Mouse (Mus musculus) midbrain, embryonic 14.5 days (tissue): ENCODE data around the gene Rbm24. TPM values are rescaled to one million over a fixed set of nuclear protein-coding genes. Genes with fewer than 3 reads are reported as not detected.

Experiments
- ATAC-seq: fragments of 200-750 bp; cut with Nextera tagmentation; 2 replicates; pipeline ENCODE4 v1.8.0; 2017; ENCODE audit warnings: moderate number of reproducible peaks, moderate library complexity; ENCODE audit not compliant: low FRiP score, low TSS enrichment
- DNase-seq: peaks from one replicate; pipeline ENCODE4 v3.0.0-alpha.2; 2015
- H3K27ac ChIP-seq: fragments of 300-500 bp; sonication (generic); replicated peaks from 2 replicates; pipeline ENCODE4 v1.5.1; 2014; ENCODE audit warnings: mild to moderate bottlenecking, low read depth, low read length, moderate library complexity
- H3K27me3 ChIP-seq: fragments of 300-500 bp; sonication (generic); 2 replicates; pipeline ENCODE4 v1.6.1; 2014; ENCODE audit warnings: low read length, control low read depth, mixed read lengths; ENCODE audit not compliant: control insufficient read depth, insufficient read depth
- H3K36me3 ChIP-seq: fragments of 300-500 bp; sonication (generic); 2 replicates; pipeline ENCODE4 v1.6.1; 2014; ENCODE audit warnings: low read length, control low read depth; ENCODE audit not compliant: control insufficient read depth, insufficient read depth
- H3K4me1 ChIP-seq: fragments of 300-500 bp; sonication (generic); 2 replicates; pipeline ENCODE4 v1.6.1; 2014; ENCODE audit warnings: mild to moderate bottlenecking, antibody characterized with exemption, low read length, control low read depth; ENCODE audit not compliant: control insufficient read depth, insufficient read depth
- H3K4me2 ChIP-seq: fragments of 300-500 bp; sonication (generic); 2 replicates; pipeline ENCODE4 v1.6.1; 2014; ENCODE audit warnings: mild to moderate bottlenecking, low read length, moderate library complexity
- H3K4me3 ChIP-seq: fragments of 300-500 bp; sonication (generic); replicated peaks from 2 replicates; pipeline ENCODE4 v1.5.1; 2014; ENCODE audit warnings: low read depth, low read length
- H3K9ac ChIP-seq: fragments of 300-500 bp; sonication (generic); replicated peaks from 2 replicates; pipeline ENCODE4 v1.6.1; 2014; ENCODE audit warnings: mild to moderate bottlenecking, low read length, moderate library complexity
- H3K9me3 ChIP-seq: fragments of 300-500 bp; sonication (generic); 2 replicates; pipeline ENCODE4 v1.6.1; 2016; ENCODE audit warnings: low read length, control low read depth, mixed read lengths; ENCODE audit not compliant: control insufficient read depth
- WGBS: fragments of 180-500 bp; shearing (Covaris S2); extraction: QIAGEN DNeasy Blood & Tissue Kit; methylation state at CpG from one replicate; pipeline ENCODE4 v1.1.7; 2014; 5-methylcytosine and 5-hydroxymethylcytosine counted together
- polyA plus RNA-seq: library from polyadenylated mRNA; unstranded; fragments of >200 nt; fragmentation: Nextera tagmentation; extraction: Ambion mirVana; gene quantifications from 2 replicates; pipeline ENCODE4 v1.2.1, GENCODE M21; 2014

The Rbm24 gene
- polyA plus RNA-seq: 3.6 and 4.0 TPM in 2 replicates

- ATAC-seq (peak; percentile 80), DNase-seq (peak; percentile 81)
- Histone ChIP-seq H3K9me3 (no peaks in the 10 kb centered on the region), H3K27ac (peak within 1 kb of the TSS; percentile 66), H3K4me1 (peaks cover 9% of the 10 kb centered on the region; the same call in 1 of the 2 replicates), H3K27me3 (no peaks in the 10 kb centered on the region), H3K36me3 (no peaks in the 10 kb centered on the region), H3K9ac (peak within 1 kb of the TSS; percentile 72), H3K4me3 (peak within 1 kb of the TSS; percentile 60), H3K4me2 (peak within 1 kb of the TSS; percentile 91)
- under 1% methylated on average over 41 of the region's 41 CpGs for WGBS
Measured at GRCm38 (mm10) chr13:46418141-46418601, at the start of gene Rbm24. Rbm24 (plus strand) TSS chr13:46418434.

DNA sequence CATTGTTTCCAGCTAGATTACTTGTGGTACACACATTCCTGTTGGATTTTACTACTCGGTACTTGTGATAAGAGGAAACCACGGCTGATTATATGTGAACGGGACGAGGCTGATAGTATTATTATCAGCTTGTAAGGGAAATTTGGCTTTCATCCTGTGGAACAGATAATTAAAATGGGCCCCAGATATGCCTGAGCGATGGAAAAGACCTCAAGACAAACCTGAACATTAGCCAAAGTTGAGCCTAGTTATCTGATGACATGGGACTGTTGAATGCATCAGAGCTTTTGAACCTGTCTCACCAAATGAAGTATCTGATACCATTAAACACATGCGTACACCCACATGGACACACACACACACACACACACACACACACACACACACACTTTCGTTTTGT lies 45.4 kb upstream of the Rbm24 start:
- H3K4me2 ChIP-seq: no peak overlapping the region
- no peak overlapping the region for H3K27ac ChIP-seq
- no peak overlapping the region for H3K4me3 ChIP-seq
- no peaks in the 10 kb centered on the region for H3K36me3 ChIP-seq
- ATAC-seq (no peak), DNase-seq (no peak)
- no peaks in the 10 kb centered on the region for H3K4me1 ChIP-seq
- no peak overlapping the region for H3K9ac ChIP-seq
- H3K9me3 ChIP-seq: no peaks in the 10 kb centered on the region
- H3K27me3 ChIP-seq: no peaks in the 10 kb centered on the region
- WGBS: 83% methylated on average over 7 of the region's 7 CpGs

DNA sequence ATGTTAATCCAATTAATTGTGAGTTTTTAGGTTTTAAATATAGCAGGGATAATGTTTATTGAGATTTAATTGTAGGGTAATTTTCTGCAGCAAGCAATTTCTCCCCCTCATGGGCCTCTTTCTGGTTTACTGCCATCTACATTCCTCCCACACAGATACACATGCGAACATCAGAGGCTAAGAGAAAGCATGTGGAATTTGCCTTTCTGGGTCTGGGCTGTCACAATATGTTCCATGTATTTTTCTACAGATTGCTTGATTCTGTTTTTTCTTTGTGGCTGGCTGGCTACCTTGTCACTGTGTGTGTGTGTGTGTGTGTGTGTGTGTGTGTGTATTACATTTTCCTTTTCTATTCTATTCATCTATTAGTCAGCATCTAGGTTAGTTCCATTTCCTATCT lies 42.9 kb upstream of the Rbm24 start:
- H3K9ac ChIP-seq: no peak overlapping the region
- H3K27me3 ChIP-seq: no peaks in the 10 kb centered on the region
- H3K27ac ChIP-seq: no peak overlapping the region
- H3K4me2 ChIP-seq: no peak overlapping the region
- no peaks in the 10 kb centered on the region for H3K9me3 ChIP-seq
- H3K4me1 ChIP-seq: no peaks in the 10 kb centered on the region
- 91% methylated on average over 1 of the region's 1 CpGs for WGBS
- ATAC-seq: no peak
- H3K36me3 ChIP-seq: no peaks in the 10 kb centered on the region
- no peak overlapping the region for H3K4me3 ChIP-seq
- DNase-seq: no peak

DNA sequence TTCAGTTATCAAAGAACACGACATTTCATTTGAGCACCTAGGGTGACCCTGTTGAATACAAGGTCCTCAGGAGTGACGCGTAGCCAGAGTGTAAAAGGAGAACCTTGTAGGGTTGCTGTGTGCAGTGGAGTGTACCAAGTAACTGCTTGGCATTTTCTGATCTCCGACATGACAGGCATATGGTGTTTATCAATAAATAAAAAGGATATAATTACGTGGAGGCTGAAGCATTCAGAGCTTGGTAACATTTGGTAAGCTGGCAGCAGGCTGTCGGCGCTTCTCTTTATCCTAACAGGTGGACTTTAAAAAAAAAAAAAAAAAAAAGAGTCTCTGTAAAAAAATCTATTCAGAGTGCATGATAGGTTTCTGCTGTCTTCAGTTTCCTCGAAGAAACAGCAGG lies 30.8 kb upstream of the Rbm24 start:
- H3K4me3 ChIP-seq: no peak overlapping the region
- H3K36me3 ChIP-seq: no peaks in the 10 kb centered on the region
- no peaks in the 10 kb centered on the region for H3K4me1 ChIP-seq
- ATAC-seq: no peak
- H3K27ac ChIP-seq: no peak overlapping the region
- H3K9me3 ChIP-seq: no peaks in the 10 kb centered on the region
- no peaks in the 10 kb centered on the region for H3K27me3 ChIP-seq
- DNase-seq: no peak
- no peak overlapping the region for H3K4me2 ChIP-seq
- 72% methylated on average over 8 of the region's 8 CpGs for WGBS
- H3K9ac ChIP-seq: no peak overlapping the region

DNA sequence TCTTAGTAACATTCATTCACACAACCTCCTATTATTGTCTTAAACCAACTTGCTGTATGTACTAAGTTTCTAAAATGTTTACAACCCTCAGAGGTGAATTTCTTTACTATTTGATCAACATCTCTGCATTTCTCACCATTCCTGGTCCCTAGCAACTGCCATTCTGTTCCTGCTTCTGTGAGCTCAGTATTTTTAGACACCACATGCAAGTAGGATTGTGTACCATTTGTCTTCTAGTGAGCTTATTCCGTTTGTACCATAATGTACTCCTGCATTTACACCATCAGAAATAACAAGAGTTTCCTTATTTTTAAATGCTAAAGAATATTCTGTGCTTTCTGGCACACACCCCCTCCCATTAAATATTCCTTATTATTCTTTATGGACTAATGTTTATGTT lies 26.6 kb upstream of the Rbm24 start:
- H3K4me3 ChIP-seq: no peak overlapping the region
- ATAC-seq (no peak), DNase-seq (no peak)
- 91% methylated on average over 1 of the region's 1 CpGs for WGBS
- H3K36me3 ChIP-seq: no peaks in the 10 kb centered on the region
- no peaks in the 10 kb centered on the region for H3K27me3 ChIP-seq
- H3K9me3 ChIP-seq: no peaks in the 10 kb centered on the region
- H3K27ac ChIP-seq: no peak overlapping the region
- no peak overlapping the region for H3K9ac ChIP-seq
- no peaks in the 10 kb centered on the region for H3K4me1 ChIP-seq
- no peak overlapping the region for H3K4me2 ChIP-seq

- H3K36me3 ChIP-seq: no peaks in the 10 kb centered on the region
- H3K4me3 ChIP-seq: no peak overlapping the region
- DNase-seq (no peak), ATAC-seq (no peak)
- no peaks in the 10 kb centered on the region for H3K27me3 ChIP-seq
- 74% methylated on average over 4 of the region's 4 CpGs for WGBS
- no peak overlapping the region for H3K9ac ChIP-seq
- no peaks in the 10 kb centered on the region for H3K4me1 ChIP-seq
- H3K4me2 ChIP-seq: no peak overlapping the region
- H3K27ac ChIP-seq: no peak overlapping the region
- H3K9me3 ChIP-seq: no peaks in the 10 kb centered on the region
Measured at GRCm38 (mm10) chr13:46392893-46393292, 25.3 kb upstream of the Rbm24 start.

DNA sequence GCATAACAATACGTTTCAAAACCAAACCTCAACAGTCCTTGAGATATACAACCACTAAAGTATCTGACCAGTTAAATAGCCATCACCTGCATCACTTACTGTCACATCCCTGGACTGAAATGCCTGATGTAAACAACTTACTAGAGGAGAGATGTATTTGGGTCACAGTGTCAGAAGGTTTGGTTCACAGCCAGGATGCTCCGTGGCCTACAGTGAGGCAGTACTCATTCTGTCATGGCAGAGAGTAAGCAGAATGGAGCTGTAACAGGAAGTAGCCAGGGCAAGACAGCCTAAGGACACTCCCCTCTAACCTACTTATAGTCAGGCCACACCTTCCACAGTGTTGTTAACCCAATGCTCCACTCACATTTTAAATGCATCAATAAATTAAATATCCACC lies 24.3 kb upstream of the Rbm24 start:
- Histone ChIP-seq H3K4me2 (no peak overlapping the region), H3K9ac (no peak overlapping the region), H3K9me3 (no peaks in the 10 kb centered on the region), H3K4me1 (no peaks in the 10 kb centered on the region), H3K27me3 (no peaks in the 10 kb centered on the region), H3K36me3 (no peaks in the 10 kb centered on the region), H3K27ac (no peak overlapping the region), H3K4me3 (no peak overlapping the region)
- ATAC-seq: no peak
- DNase-seq: no peak
- WGBS: 84% methylated on average over 2 of the region's 2 CpGs

GRCm38 (mm10) chr13:46397235-46397634 lies 21.0 kb upstream of the Rbm24 start:
- H3K9me3 ChIP-seq: no peaks in the 10 kb centered on the region
- 79% methylated on average over 3 of the region's 3 CpGs for WGBS
- no peak overlapping the region for H3K4me3 ChIP-seq
- no peaks in the 10 kb centered on the region for H3K36me3 ChIP-seq
- DNase-seq: no peak
- no peak overlapping the region for H3K27ac ChIP-seq
- ATAC-seq: no peak
- H3K4me1 ChIP-seq: no peaks in the 10 kb centered on the region
- H3K4me2 ChIP-seq: no peak overlapping the region
- H3K9ac ChIP-seq: no peak overlapping the region
- H3K27me3 ChIP-seq: no peaks in the 10 kb centered on the region

DNA sequence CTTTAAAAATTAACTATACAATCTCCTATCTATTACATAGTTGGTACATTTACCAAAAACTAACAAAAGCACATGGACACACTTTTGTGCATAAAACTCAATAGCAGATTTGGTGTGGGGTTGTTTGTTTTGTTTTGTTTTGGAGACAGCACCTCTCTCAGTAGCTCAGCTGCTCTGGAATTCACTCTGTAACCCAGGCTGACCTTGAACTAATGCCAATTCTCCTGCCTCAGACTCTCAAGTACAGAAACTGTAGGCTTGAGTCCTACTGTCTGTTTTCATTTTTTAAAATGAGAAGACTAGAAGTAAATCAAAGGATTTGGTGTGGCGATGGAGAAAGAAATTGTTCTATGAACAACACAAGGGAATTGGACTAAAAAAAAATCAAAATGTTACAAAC lies 11.1 kb upstream of the Rbm24 start:
- H3K9me3 ChIP-seq: no peaks in the 10 kb centered on the region
- no peak overlapping the region for H3K4me2 ChIP-seq
- H3K9ac ChIP-seq: no peak overlapping the region
- H3K27me3 ChIP-seq: no peaks in the 10 kb centered on the region
- ATAC-seq (no peak), DNase-seq (no peak)
- H3K36me3 ChIP-seq: no peaks in the 10 kb centered on the region
- H3K4me1 ChIP-seq: no peaks in the 10 kb centered on the region
- no peak overlapping the region for H3K4me3 ChIP-seq
- 98% methylated on average over 1 of the region's 1 CpGs for WGBS
- no peak overlapping the region for H3K27ac ChIP-seq
